Mouse (Mus musculus): Measurements from ENCODE around the gene Mtfmt. TPM values are rescaled to one million over a fixed set of nuclear protein-coding genes. Genes with fewer than 3 reads are reported as not detected.
A peak's percentile ranks its signal among the peaks of the same experiment; 100 is the strongest.

Mtfmt gene
- polyA plus RNA-seq (2014; fragmentation: Nextera tagmentation; extraction: Ambion mirVana): 24.3 and 25.6 TPM in 2 replicates

GRCm38 (mm10) chr9:65435671-65436301, at the start of gene Mtfmt:
Mtfmt (plus strand) TSS chr9:65435782.
- Histone ChIP-seq H3K27me3 (ENCODE audit: control insufficient read depth, insufficient read depth, low read length) (no peaks in the 10 kb centered on the region), H3K4me1 (ENCODE audit: control insufficient read depth, insufficient read depth, low read length) (peaks cover 6% of the 10 kb centered on the region), H3K27ac (ENCODE audit: low read depth, low read length) (peak within 1 kb of the TSS; percentile 34), H3K36me3 (ENCODE audit: control insufficient read depth, insufficient read depth, low read length) (peaks cover 2% of the 10 kb centered on the region; the same call in 1 of the 2 replicates), H3K4me2 (ENCODE audit: low read depth, low read length) (peak within 1 kb of the TSS; percentile 59), H3K9me3 (ENCODE audit: control insufficient read depth, low read length) (no peaks in the 10 kb centered on the region), H3K4me3 (ENCODE audit: low read depth, low read length) (peak within 1 kb of the TSS; percentile 95), H3K9ac (replicated peaks; ENCODE audit: low read depth, low read length) (peak within 1 kb of the TSS; percentile 89)
- WGBS: under 1% methylated on average over 44 of the region's 54 CpGs
- peak; percentile 94 for ATAC-seq (ENCODE audit: low read depth)

- H3K9ac ChIP-seq (replicated peaks; ENCODE audit: low read depth, low read length): no peak overlapping the region
These were observed 49.0 kb upstream of the Mtfmt start for GRCm38 (mm10) chr9:65386373-65387140.

GRCm38 (mm10) chr9:65390752-65391612, 44.6 kb upstream of the Mtfmt start:
- H3K9ac ChIP-seq (replicated peaks; ENCODE audit: low read depth, low read length): peak overlapping the region; percentile 8; the same call in 1 of the 2 replicates
- H3K9me3 ChIP-seq (ENCODE audit: control insufficient read depth, low read length): no peaks in the 10 kb centered on the region
- peaks cover 23% of the 10 kb centered on the region for H3K27me3 ChIP-seq (ENCODE audit: control insufficient read depth, insufficient read depth, low read length)
- peak; percentile 65; the same call in 1 of the 2 replicates for ATAC-seq (ENCODE audit: low read depth)
- no peaks in the 10 kb centered on the region for H3K36me3 ChIP-seq (ENCODE audit: control insufficient read depth, insufficient read depth, low read length)
- H3K27ac ChIP-seq (ENCODE audit: low read depth, low read length): no peak overlapping the region
- 17% methylated on average over 91 of the region's 96 CpGs for WGBS
- no peaks in the 10 kb centered on the region for H3K4me1 ChIP-seq (ENCODE audit: control insufficient read depth, insufficient read depth, low read length)
- peak overlapping the region; percentile 45 for H3K4me2 ChIP-seq (ENCODE audit: low read depth, low read length)
- peak overlapping the region; percentile 35 for H3K4me3 ChIP-seq (ENCODE audit: low read depth, low read length)

More at GRCm38 (mm10) chr9:65386373-65387140, 49.0 kb upstream of the Mtfmt start:
- Histone ChIP-seq H3K9me3 (ENCODE audit: control insufficient read depth, low read length) (no peaks in the 10 kb centered on the region), H3K4me2 (ENCODE audit: low read depth, low read length) (no peak overlapping the region), H3K4me3 (ENCODE audit: low read depth, low read length) (no peak overlapping the region), H3K4me1 (ENCODE audit: control insufficient read depth, insufficient read depth, low read length) (no peaks in the 10 kb centered on the region), H3K27ac (ENCODE audit: low read depth, low read length) (no peak overlapping the region), H3K36me3 (ENCODE audit: control insufficient read depth, insufficient read depth, low read length) (no peaks in the 10 kb centered on the region), H3K27me3 (ENCODE audit: control insufficient read depth, insufficient read depth, low read length) (peaks cover 15% of the 10 kb centered on the region)
- ATAC-seq (ENCODE audit: low read depth): no peak
- 12% methylated on average over 8 of the region's 8 CpGs for WGBS

DNA sequence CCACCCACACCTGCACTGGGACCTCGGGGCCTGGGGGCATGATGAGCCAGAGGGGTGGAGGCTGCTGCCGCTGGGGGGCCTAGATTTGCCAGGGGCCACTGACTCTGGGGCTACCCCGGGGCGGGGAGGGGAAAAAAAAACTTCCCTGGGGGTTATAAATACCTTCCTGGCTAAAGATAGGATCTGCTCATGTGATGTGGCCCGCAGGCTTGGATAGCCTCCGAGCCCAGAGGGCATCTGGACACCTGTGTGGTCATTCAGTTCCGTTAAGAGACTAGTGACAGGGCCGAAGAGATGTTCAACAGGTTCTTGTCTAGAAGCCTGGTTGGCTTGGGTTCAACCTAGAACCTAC, 44.0 kb upstream of the Mtfmt start, which contains the start of gene Kbtbd13:
Gene Kbtbd13, minus strand, starts transcription at position 40 of the 352 bp plus-strand sequence.
- no peaks in the 10 kb centered on the region for H3K4me1 ChIP-seq (ENCODE audit: control insufficient read depth, insufficient read depth, low read length)
- peak within 1 kb of the TSS; percentile 8; the same call in 1 of the 2 replicates for H3K9ac ChIP-seq (replicated peaks; ENCODE audit: low read depth, low read length)
- peak within 1 kb of the TSS; percentile 35 for H3K4me3 ChIP-seq (ENCODE audit: low read depth, low read length)
- no peak within 1 kb of the TSS for H3K27ac ChIP-seq (ENCODE audit: low read depth, low read length)
- ATAC-seq (ENCODE audit: low read depth): no peak
- no peaks in the 10 kb centered on the region for H3K36me3 ChIP-seq (ENCODE audit: control insufficient read depth, insufficient read depth, low read length)
- H3K27me3 ChIP-seq (ENCODE audit: control insufficient read depth, insufficient read depth, low read length): peaks cover 23% of the 10 kb centered on the region
- WGBS: 49% methylated on average over 8 of the region's 8 CpGs
- H3K4me2 ChIP-seq (ENCODE audit: low read depth, low read length): peak within 1 kb of the TSS; percentile 45
- no peaks in the 10 kb centered on the region for H3K9me3 ChIP-seq (ENCODE audit: control insufficient read depth, low read length)

- no peak overlapping the region for H3K4me3 ChIP-seq (ENCODE audit: low read depth, low read length)
- WGBS: 31% methylated on average over 6 of the region's 6 CpGs
- no peak overlapping the region for H3K27ac ChIP-seq (ENCODE audit: low read depth, low read length)
- no peak overlapping the region for H3K9ac ChIP-seq (replicated peaks; ENCODE audit: low read depth, low read length)
- H3K9me3 ChIP-seq (ENCODE audit: control insufficient read depth, low read length): no peaks in the 10 kb centered on the region
- no peak for ATAC-seq (ENCODE audit: low read depth)
- no peaks in the 10 kb centered on the region for H3K4me1 ChIP-seq (ENCODE audit: control insufficient read depth, insufficient read depth, low read length)
- H3K4me2 ChIP-seq (ENCODE audit: low read depth, low read length): no peak overlapping the region
- peaks cover 23% of the 10 kb centered on the region for H3K27me3 ChIP-seq (ENCODE audit: control insufficient read depth, insufficient read depth, low read length)
- H3K36me3 ChIP-seq (ENCODE audit: control insufficient read depth, insufficient read depth, low read length): no peaks in the 10 kb centered on the region
These were observed 42.8 kb upstream of the Mtfmt start for GRCm38 (mm10) chr9:65392638-65393364.

- Histone ChIP-seq H3K9me3 (ENCODE audit: control insufficient read depth, low read length) (no peaks in the 10 kb centered on the region), H3K27ac (ENCODE audit: low read depth, low read length) (no peak overlapping the region), H3K4me3 (ENCODE audit: low read depth, low read length) (no peak overlapping the region), H3K4me1 (ENCODE audit: control insufficient read depth, insufficient read depth, low read length) (0 out of 2 replicates have a peak, but pooled peaks cover under 1% of the 10 kb centered on the region), H3K9ac (replicated peaks; ENCODE audit: low read depth, low read length) (no peak overlapping the region), H3K36me3 (ENCODE audit: control insufficient read depth, insufficient read depth, low read length) (no peaks in the 10 kb centered on the region), H3K4me2 (ENCODE audit: low read depth, low read length) (no peak overlapping the region), H3K27me3 (ENCODE audit: control insufficient read depth, insufficient read depth, low read length) (peaks cover 23% of the 10 kb centered on the region)
- no peak for ATAC-seq (ENCODE audit: low read depth)
- WGBS: 52% methylated on average over 2 of the region's 2 CpGs
These were observed 42.0 kb upstream of the Mtfmt start for GRCm38 (mm10) chr9:65393606-65394005.

- no peak overlapping the region for H3K4me3 ChIP-seq (ENCODE audit: low read depth, low read length)
- H3K9me3 ChIP-seq (ENCODE audit: control insufficient read depth, low read length): no peaks in the 10 kb centered on the region
- 0 out of 2 replicates have a peak, but pooled peaks cover 2% of the 10 kb centered on the region for H3K4me1 ChIP-seq (ENCODE audit: control insufficient read depth, insufficient read depth, low read length)
- H3K9ac ChIP-seq (replicated peaks; ENCODE audit: low read depth, low read length): no peak overlapping the region
- no peaks in the 10 kb centered on the region for H3K36me3 ChIP-seq (ENCODE audit: control insufficient read depth, insufficient read depth, low read length)
- peaks cover 23% of the 10 kb centered on the region for H3K27me3 ChIP-seq (ENCODE audit: control insufficient read depth, insufficient read depth, low read length)
- no peak for ATAC-seq (ENCODE audit: low read depth)
- H3K4me2 ChIP-seq (ENCODE audit: low read depth, low read length): no peak overlapping the region
- 56% methylated on average over 2 of the region's 2 CpGs for WGBS
- no peak overlapping the region for H3K27ac ChIP-seq (ENCODE audit: low read depth, low read length)
These were observed 41.2 kb upstream of the Mtfmt start for GRCm38 (mm10) chr9:65394360-65394759.

DNA sequence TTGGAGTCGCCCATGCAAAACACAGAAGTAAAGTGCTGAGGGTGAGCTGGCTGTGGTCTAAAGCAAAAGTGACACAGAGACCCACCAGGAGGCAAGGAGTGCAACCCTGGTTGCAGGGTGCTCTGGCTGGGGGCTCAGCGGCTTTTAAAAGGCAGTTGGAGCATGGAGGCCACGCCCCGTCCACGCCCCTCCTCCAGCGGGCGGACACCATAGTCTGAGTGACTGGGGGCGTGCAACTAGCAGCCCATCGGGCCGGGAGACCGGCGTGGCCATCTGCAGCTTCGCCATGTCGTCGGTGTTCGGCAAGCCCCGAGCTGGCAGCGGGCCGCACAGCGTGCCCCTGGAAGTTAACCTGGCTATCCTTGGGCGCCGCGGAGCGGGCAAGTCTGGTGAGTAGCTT, 37.3 kb upstream of the Mtfmt start, which contains the start of gene Rasl12:
Gene Rasl12, plus strand, starts transcription at position 228 of the 400 bp plus-strand sequence.
- Histone ChIP-seq H3K4me2 (ENCODE audit: low read depth, low read length) (peak within 1 kb of the TSS; percentile 66), H3K9me3 (ENCODE audit: control insufficient read depth, low read length) (no peaks in the 10 kb centered on the region), H3K36me3 (ENCODE audit: control insufficient read depth, insufficient read depth, low read length) (no peaks in the 10 kb centered on the region), H3K4me1 (ENCODE audit: control insufficient read depth, insufficient read depth, low read length) (0 out of 2 replicates have a peak, but pooled peaks cover 2% of the 10 kb centered on the region), H3K27me3 (ENCODE audit: control insufficient read depth, insufficient read depth, low read length) (no peaks in the 10 kb centered on the region), H3K9ac (replicated peaks; ENCODE audit: low read depth, low read length) (peak within 1 kb of the TSS; percentile 59), H3K27ac (ENCODE audit: low read depth, low read length) (no peak within 1 kb of the TSS), H3K4me3 (ENCODE audit: low read depth, low read length) (peak within 1 kb of the TSS; percentile 39)
- peak; percentile 76; the same call in 1 of the 2 replicates for ATAC-seq (ENCODE audit: low read depth)
- 3% methylated on average over 24 of the region's 24 CpGs for WGBS
